ENCODE assay signal across 22 mouse cellular contexts in genomic region chr8:106332498-106332897, GRCm38 (mm10). TPM values are rescaled to one million over a fixed set of nuclear protein-coding genes. Genes with fewer than 3 reads are reported as not detected.
"Had no signal": no experiment of that assay in that cellular context is flagged by ENCODE, and none has a peak within 500 bp of the region (broad histone marks: within the 10 kb centered on the region; RNA-seq: fewer than 3 reads in every experiment).

No protein-coding gene starts in this region.

- H3K4me3 ChIP-seq: liver, embryonic 15.5 days; lung, embryonic 15.5 days; megakaryocyte, embryonic 14.5 days; myocyte; neural tube, embryonic 13.5 days; neural tube, embryonic 15.5 days had no signal

- ATAC-seq: liver, postnatal 0 days; lung, postnatal 0 days; midbrain, embryonic 16.5 days had no signal

- DNase-seq: liver, postnatal 0 days; lung, adult 2 months; lung, postnatal 14 days; lung, postnatal 36 days; midbrain, embryonic 14.5 days; retina, postnatal 1 day; right cerebral cortex, postnatal 25 days; right cerebral cortex, postnatal 4 days; spleen, adult 18-20 months; thymus, adult 18-20 months; thymus, postnatal 14 days; thymus, postnatal 36 days had no signal

- H3K27ac ChIP-seq: liver, embryonic 15.5 days; lung, embryonic 15.5 days; macrophage; neural tube, embryonic 15.5 days had no signal

RNA-seq across cellular contexts. Expression of gene Smpd3, which starts 5.3 kb away (rescaled TPM):
- total RNA-seq: megakaryocyte progenitor cell, adult 5-6 weeks had no signal
